Mouse (Mus musculus) forebrain, embryonic 11.5 days (tissue): ENCODE data around the gene Usp49. TPM values are rescaled to one million over a fixed set of nuclear protein-coding genes. Genes with fewer than 3 reads are reported as not detected.

Source experiments
- ATAC-seq: fragments of 200-750 bp; cut with Nextera tagmentation; replicated peaks from 2 replicates; pipeline ENCODE4 v1.8.0; 2017; ENCODE audit warnings: moderate TSS enrichment; ENCODE audit not compliant: low FRiP score
- DNase-seq: peaks from one replicate; pipeline ENCODE4 v3.0.0-alpha.2; 2017; ENCODE audit warnings: low spot score
- H3K27ac ChIP-seq: fragments of 300-500 bp; sonication (generic); 2 replicates; pipeline ENCODE4 v1.5.1; 2014; ENCODE audit warnings: low read depth, low read length
- H3K27me3 ChIP-seq: fragments of 300-500 bp; sonication (generic); 2 replicates; pipeline ENCODE4 v1.6.1; 2014; ENCODE audit warnings: mild to moderate bottlenecking, low read length, mixed read lengths; ENCODE audit not compliant: control insufficient read depth, insufficient read depth
- H3K36me3 ChIP-seq: fragments of 300-500 bp; sonication (generic); 2 replicates; pipeline ENCODE4 v1.6.1; 2014; ENCODE audit warnings: mild to moderate bottlenecking, low read length, moderate library complexity, mixed read lengths; ENCODE audit not compliant: control insufficient read depth, insufficient read depth
- H3K4me1 ChIP-seq: fragments of 300-500 bp; sonication (generic); replicated peaks from 2 replicates; pipeline ENCODE4 v1.6.1; 2014; ENCODE audit warnings: low read length, mixed read lengths; ENCODE audit not compliant: control insufficient read depth, insufficient read depth
- H3K4me2 ChIP-seq: fragments of 300-500 bp; sonication (generic); 2 replicates; pipeline ENCODE4 v1.6.1; 2014; ENCODE audit warnings: low read depth, mild to moderate bottlenecking, low read length, moderate library complexity, mixed read lengths; ENCODE audit not compliant: severe bottlenecking
- H3K4me3 ChIP-seq: fragments of 300-500 bp; sonication (generic); 2 replicates; pipeline ENCODE4 v1.5.1; 2014; ENCODE audit warnings: low read depth, low read length
- H3K9ac ChIP-seq: fragments of 300-500 bp; sonication (generic); 2 replicates; pipeline ENCODE4 v1.6.1; 2014; ENCODE audit warnings: low read length
- H3K9me3 ChIP-seq: fragments of 300-500 bp; sonication (generic); 2 replicates; pipeline ENCODE4 v1.6.1; 2016; ENCODE audit warnings: low read length, mixed read lengths; ENCODE audit not compliant: control insufficient read depth
- WGBS: fragments of 180-500 bp; shearing (Covaris S2); extraction: QIAGEN DNeasy Blood & Tissue Kit; methylation state at CpG from one replicate; pipeline ENCODE4 v1.1.7; 2014; 5-methylcytosine and 5-hydroxymethylcytosine counted together
- polyA plus RNA-seq: library from polyadenylated mRNA; unstranded; fragments of >200 nt; fragmentation: Nextera tagmentation; extraction: Ambion mirVana; gene quantifications from 2 replicates; pipeline ENCODE4 v1.2.1, GENCODE M21; 2014

The Usp49 gene
- polyA plus RNA-seq, 1 experiment from 2014 or later = 7.2 TPM

GRCm38 (mm10) chr17:47735553-47736100 lies 105.1 kb downstream of the Usp49 start:
- no peaks in the 10 kb centered on the region for H3K36me3 ChIP-seq
- WGBS = 76% methylated on average over 14 of the region's 14 CpGs
- no peak overlapping the region for H3K4me2 ChIP-seq
- peaks cover 11% of the 10 kb centered on the region; the same call in 1 of the 2 replicates for H3K4me1 ChIP-seq
- no peak overlapping the region for H3K9ac ChIP-seq
- no peak for ATAC-seq
- H3K4me3 ChIP-seq = no peak overlapping the region
- no peaks in the 10 kb centered on the region for H3K9me3 ChIP-seq
- peaks cover 23% of the 10 kb centered on the region for H3K27me3 ChIP-seq
- H3K27ac ChIP-seq = no peak overlapping the region
- DNase-seq = no peak

Other genes starting within 250 kb of the Usp49 start
- gene Guca1b, start 245.3 kb upstream of the Usp49 start, polyA plus RNA-seq = 0.48 and 0.75 TPM in 2 replicates
- gene Guca1a, start 230.1 kb upstream of the Usp49 start, polyA plus RNA-seq = 0.75 and 1.3 TPM in 2 replicates
- 0.27 and 0.31 TPM in 2 replicates for gene AI661453, start 194.1 kb upstream of the Usp49 start, polyA plus RNA-seq
- 0.40 TPM in 1 of 2 replicates, not detected in the other for gene 1700001C19Rik, start 193.3 kb upstream of the Usp49 start, polyA plus RNA-seq
- 29.6 and 32.2 TPM in 2 replicates for gene Taf8, start 128.4 kb upstream of the Usp49 start, polyA plus RNA-seq
- gene Ccnd3, start 125.6 kb upstream of the Usp49 start, polyA plus RNA-seq = 253 and 286 TPM in 2 replicates
- gene Bysl, start 19.2 kb upstream of the Usp49 start, polyA plus RNA-seq = 34.6 and 37.3 TPM in 2 replicates
- gene Med20, start 19.1 kb upstream of the Usp49 start, polyA plus RNA-seq = 44.5 and 45.5 TPM in 2 replicates
- 2.4 and 3.6 TPM in 2 replicates for gene Gm20517, start 19.1 kb upstream of the Usp49 start, polyA plus RNA-seq
- gene Tomm6, start 57.7 kb downstream of the Usp49 start, polyA plus RNA-seq = 326 and 354 TPM in 2 replicates
- 8.3 and 8.4 TPM in 2 replicates for gene Frs3, start 58.3 kb downstream of the Usp49 start, polyA plus RNA-seq
- 1.4 and 1.6 TPM in 2 replicates for gene Gm21981, start 63.8 kb downstream of the Usp49 start, polyA plus RNA-seq
- 0.80 and 1.3 TPM in 2 replicates for gene Prickle4, start 64.0 kb downstream of the Usp49 start, polyA plus RNA-seq
- gene Pgc, start 96.2 kb downstream of the Usp49 start, polyA plus RNA-seq = not detected in 2 replicates
- gene Tfeb, start 106.3 kb downstream of the Usp49 start, polyA plus RNA-seq = 1.9 and 3.3 TPM in 2 replicates
- gene Mdfi, start 204.0 kb downstream of the Usp49 start, polyA plus RNA-seq = 20.6 and 23.6 TPM in 2 replicates